Mouse (Mus musculus): Measurements from ENCODE around the gene Bad.

Bad gene

GRCm38 (mm10) chr19:6968491-6969271 is 27.0 kb downstream of the Bad start:
- no peak for DNase-seq (ENCODE audit: low read depth)

- no peak for DNase-seq (ENCODE audit: low read depth)
These were observed 27.6 kb downstream of the Bad start for GRCm38 (mm10) chr19:6969291-6969664.

- DNase-seq (ENCODE audit: low read depth): no peak
These were observed 28.2 kb downstream of the Bad start for GRCm38 (mm10) chr19:6969665-6970381.

- no peak for DNase-seq (ENCODE audit: low read depth)
These were observed 28.9 kb downstream of the Bad start for GRCm38 (mm10) chr19:6970460-6971085.

GRCm38 (mm10) chr19:6971644-6972043 is 30.0 kb downstream of the Bad start:
- no peak for DNase-seq (ENCODE audit: low read depth)

- no peak for DNase-seq (ENCODE audit: low read depth)
These were observed 30.7 kb downstream of the Bad start for GRCm38 (mm10) chr19:6972247-6972917.

GRCm38 (mm10) chr19:6973581-6974190 is 32.0 kb downstream of the Bad start:
- no peak for DNase-seq (ENCODE audit: low read depth)

GRCm38 (mm10) chr19:6974211-6975205 is 32.8 kb downstream of the Bad start, which contains the start of gene Ppp1r14b:
TSS of gene Ppp1r14b (plus strand) at chr19:6974968.
- peak; percentile 84 for DNase-seq (ENCODE audit: low read depth)

GRCm38 (mm10) chr19:6975537-6976521 is 34.2 kb downstream of the Bad start, which contains the start of gene Plcb3:
TSS of gene Plcb3 (minus strand) at chr19:6976470.
- no peak for DNase-seq (ENCODE audit: low read depth)

GRCm38 (mm10) chr19:6977759-6978638 is 36.3 kb downstream of the Bad start:
- no peak for DNase-seq (ENCODE audit: low read depth)

GRCm38 (mm10) chr19:6978639-6978974 is 36.9 kb downstream of the Bad start:
- no peak for DNase-seq (ENCODE audit: low read depth)

- DNase-seq (ENCODE audit: low read depth): no peak
These were observed 37.4 kb downstream of the Bad start for GRCm38 (mm10) chr19:6979001-6979479.

GRCm38 (mm10) chr19:6979486-6980380 is 38.1 kb downstream of the Bad start:
- peak; percentile 99 for DNase-seq (ENCODE audit: low read depth)

- peak; percentile 98 for DNase-seq (ENCODE audit: low read depth)
These were observed 38.9 kb downstream of the Bad start, which contains the start of gene Fkbp2 for GRCm38 (mm10) chr19:6980381-6981093. TSS of gene Fkbp2 (minus strand) at chr19:6980501.

GRCm38 (mm10) chr19:6981465-6981864 is 39.8 kb downstream of the Bad start:
- DNase-seq (ENCODE audit: low read depth): no peak

- no peak for DNase-seq (ENCODE audit: low read depth)
These were observed 42.0 kb downstream of the Bad start for GRCm38 (mm10) chr19:6983621-6984020.
